Mouse (Mus musculus) C2C12 (cell line): Measurements from ENCODE around the gene Ttc4.

Experiments used
- CEBPB ChIP-seq: IDR thresholded peaks from one replicate; pipeline ENCODE4 v1.6.1; 2011; ENCODE audit warnings: low read depth, mild to moderate bottlenecking, control low read depth, moderate library complexity
- CTCF ChIP-seq: IDR thresholded peaks from one replicate; pipeline ENCODE4 v1.5.1; 2011; ENCODE audit not compliant: control insufficient read depth, insufficient read depth, insufficient read length
- MAX ChIP-seq: IDR thresholded peaks from one replicate; pipeline ENCODE4 v1.6.1; 2011; ENCODE audit warnings: mild to moderate bottlenecking, control low read depth
- MYOD1 ChIP-seq: IDR thresholded peaks from one replicate; pipeline ENCODE4 v1.6.1; 2011; ENCODE audit warnings: low read depth; ENCODE audit not compliant: control insufficient read depth, insufficient read length
- MYOG ChIP-seq: IDR thresholded peaks from one replicate; pipeline ENCODE4 v1.6.1; 2011; ENCODE audit not compliant: control insufficient read depth, insufficient read length; ENCODE audit errors: extremely low read depth
- USF1 ChIP-seq: IDR thresholded peaks from one replicate; pipeline ENCODE4 v1.6.1; 2011; ENCODE audit warnings: low read depth, mild to moderate bottlenecking, control low read depth, moderate library complexity

- TF ChIP-seq CTCF, result no peak
- no peak for TF ChIP-seq MAX
- no peak for TF ChIP-seq USF1
- no peak for TF ChIP-seq MYOD1
- no peak for TF ChIP-seq CEBPB
- TF ChIP-seq MYOG, result no peak
These were observed 22.1 kb upstream of the Ttc4 start for GRCm38 (mm10) chr4:106700798-106701197.
